Mouse (Mus musculus) gastrocnemius, postnatal 4 days (tissue): ENCODE results near the gene Sp2. TPM values are rescaled to one million over a fixed set of nuclear protein-coding genes. Genes with fewer than 3 reads are reported as not detected.

Source experiments
- DNase-seq, 2 experiments: peaks; one replicate each; pipeline ENCODE4 v3.0.0; 2021 to 2022; ENCODE audit warnings: low spot score in 2 of 2, mixed read lengths in 2 of 2
- total RNA-seq, 2 experiments: library from RNA; stranded (reverse); gene quantifications; 2 replicates each; pipeline ENCODE4 v1.2.3; 2021

Gene Sp2
- total RNA-seq, 2 experiments from 2014 or later, result 15.1 to 16.5 TPM

GRCm38 (mm10) chr11:96916044-96916884, 66.5 kb downstream of the Sp2 start, which contains the start of gene Cdk5rap3:
Gene Cdk5rap3, minus strand, starts transcription at chr11:96916496.
- DNase-seq, result peak; percentile 98 to 99

- no peak for DNase-seq
Observed at GRCm38 (mm10) chr11:96912682-96913081, 70.1 kb downstream of the Sp2 start.

- DNase-seq, result peak; percentile 44 to 75
Observed at GRCm38 (mm10) chr11:96910003-96910402, 72.8 kb downstream of the Sp2 start.

- DNase-seq, result no peak
Observed at GRCm38 (mm10) chr11:96908594-96908993, 74.2 kb downstream of the Sp2 start.

- DNase-seq, result no peak
Observed at GRCm38 (mm10) chr11:96906431-96907161, 76.2 kb downstream of the Sp2 start.

Other genes with a start within 250 kb of the Sp2 start
- 10 to 100 TPM; 14.0 to 15.3 TPM for gene Snx11, start 205.4 kb downstream of the Sp2 start, total RNA-seq
- 10 to 100 TPM; 68.9 to 71.8 TPM for gene Cbx1, start 193.8 kb downstream of the Sp2 start, total RNA-seq
- gene Nfe2l1, start 153.0 kb downstream of the Sp2 start, total RNA-seq, result 100 to 1,000 TPM; 200 to 204 TPM
- 10 to 100 TPM; 71.4 to 77.1 TPM for gene Copz2, start 133.1 kb downstream of the Sp2 start, total RNA-seq
- 10 to 100 TPM; 39.2 to 45.1 TPM for gene Cdk5rap3, start 66.5 kb downstream of the Sp2 start, total RNA-seq
- not detected for gene Prr15l, start 54.9 kb downstream of the Sp2 start, total RNA-seq
- gene Pnpo, start 39.0 kb downstream of the Sp2 start, total RNA-seq, result 1 to 10 TPM; 8.2 to 8.3 TPM
- gene Sp6, start 30.4 kb upstream of the Sp2 start, total RNA-seq, result under 1 TPM; 0.27 to 0.34 TPM
- 10 to 100 TPM; 12.2 to 15.8 TPM for gene Scrn2, start 47.0 kb upstream of the Sp2 start, total RNA-seq
- gene Lrrc46, start 58.4 kb upstream of the Sp2 start, total RNA-seq, result under 1 TPM in 1 of 2 experiments, not detected in 1; 0.47 TPM
- gene Mrpl10, start 58.6 kb upstream of the Sp2 start, total RNA-seq, result 10 to 100 TPM; 56.4 to 59.2 TPM
- gene Osbpl7, start 67.7 kb upstream of the Sp2 start, total RNA-seq, result 1 to 10 TPM; 5.7 to 6.8 TPM
- 1 to 10 TPM in 1 of 2 experiments, under 1 TPM in 1; 0.98 to 1.4 TPM for gene Tbx21, start 132.4 kb upstream of the Sp2 start, total RNA-seq
- gene Tbkbp1, start 168.5 kb upstream of the Sp2 start, total RNA-seq, result 10 to 100 TPM; 12.4 to 12.9 TPM
- 100 to 1,000 TPM; 117 to 121 TPM for gene Kpnb1, start 204.9 kb upstream of the Sp2 start, total RNA-seq